Comparison of ENCODE assay signal across 9 mouse cellular contexts in genomic region chr15:97970299-97970698, GRCm38 (mm10). TPM values are rescaled to one million over a fixed set of nuclear protein-coding genes. Genes with fewer than 3 reads are reported as not detected.
DNase-seq lines count a peak whose midpoint lies in the region; ATAC-seq and TF ChIP-seq lines count a peak whose summit lies in the region.
"Had no signal": no experiment of that assay in that cellular context is flagged by ENCODE, and none has a peak within 500 bp of the region (broad histone marks: within the 10 kb centered on the region; RNA-seq: fewer than 3 reads in every experiment).

No protein-coding gene starts in this region.

- H3K4me2 ChIP-seq in liver, embryonic 11.5 days = no peak overlapping the region

- H3K79me2 ChIP-seq in liver, adult 2 months (ENCODE audit: control insufficient read depth, insufficient read depth, low read length) = no peaks in the 10 kb centered on the region

- no peak for TF ChIP-seq POLR2A in liver, adult 2 months (IDR thresholded peaks at IDR 0.05; ENCODE audit: extremely low read depth, insufficient read depth, low read length)

- ATAC-seq in cerebellum, adult (ENCODE audit: insufficient number of reproducible peaks, low FRiP score, low TSS enrichment) = 0 out of 2 replicates have a peak, but pooled peaks have one; percentile 8
- no peak for ATAC-seq in liver, embryonic 11.5 days (replicated peaks; ENCODE audit: low FRiP score)
- peak; percentile 71 for ATAC-seq in common myeloid progenitor, adult 5-6 weeks (replicated peaks; ENCODE audit: low read depth, poor library complexity, severe bottlenecking)

- 62% methylated on average over 6 of the region's 6 CpGs for WGBS in liver, adult 2 months
- WGBS in liver, embryonic 11.5 days = 44% methylated on average over 6 of the region's 6 CpGs

- no peaks in the 10 kb centered on the region for H3K27me3 ChIP-seq in liver, adult 2 months (ENCODE audit: control insufficient read depth, insufficient read depth, low read length)
- no peaks in the 10 kb centered on the region for H3K27me3 ChIP-seq in liver, embryonic 11.5 days (replicated peaks; ENCODE audit: control insufficient read depth, insufficient read depth, low read length)

- peak; percentile 74 for TF ChIP-seq CTCF in liver, adult 2 months (IDR thresholded peaks at IDR 0.05; ENCODE audit: low read depth, low read length)

- H3K36me3 ChIP-seq in liver, adult 2 months (ENCODE audit: control insufficient read depth, insufficient read depth, low read length) = no peaks in the 10 kb centered on the region
- no peaks in the 10 kb centered on the region for H3K36me3 ChIP-seq in liver, embryonic 11.5 days (ENCODE audit: control insufficient read depth, insufficient read depth, low read length)

- H3K4me1 ChIP-seq in liver, adult 2 months (ENCODE audit: control insufficient read depth, insufficient read depth, low read length) = no peaks in the 10 kb centered on the region
- no peaks in the 10 kb centered on the region for H3K4me1 ChIP-seq in liver, embryonic 11.5 days (replicated peaks; ENCODE audit: control insufficient read depth, insufficient read depth, low read length)

- DNase-seq in cerebellum, adult 9-11 months = no peak
- DNase-seq in liver, adult 2 months (ENCODE audit: extremely low read depth, low read depth, low spot score) = peak; percentile 3
- DNase-seq in liver, embryonic 11.5 days (ENCODE audit: low spot score) = no peak
- DNase-seq in lung, postnatal 14 days = peak; percentile 19
- no peak for DNase-seq in gastrocnemius, adult 18-20 months (ENCODE audit: low spot score)
- DNase-seq in urinary bladder, adult 18-20 months (ENCODE audit: low spot score in 2 of 2) = no peak

- no peaks in the 10 kb centered on the region for H3K9me3 ChIP-seq in liver, embryonic 11.5 days (ENCODE audit: control insufficient read depth, low read length)
- H3K9me3 ChIP-seq: G1E had no signal

- no peak overlapping the region for H3K9ac ChIP-seq in liver, adult 2 months (ENCODE audit: low read depth, low read length)
- H3K9ac ChIP-seq in liver, embryonic 11.5 days (ENCODE audit: low read depth, low read length) = no peak overlapping the region

- no peak overlapping the region for H3K4me3 ChIP-seq in liver, adult 2 months (ENCODE audit: insufficient read depth, low read depth, low read length)
- no peak overlapping the region for H3K4me3 ChIP-seq in liver, embryonic 11.5 days (ENCODE audit: low read depth, low read length)

- H3K27ac ChIP-seq in liver, adult 2 months (replicated peaks; ENCODE audit: insufficient read depth, low read depth, low read length) = no peak overlapping the region
- no peak overlapping the region for H3K27ac ChIP-seq in liver, embryonic 11.5 days (ENCODE audit: low read depth, low read length)

RNA-seq across cellular contexts. Expression of gene Tmem106c, which starts 6.3 kb away (rescaled TPM):
- total RNA-seq in liver, adult 2 months (2014; rRNA removed) = 11.2 and 13.2 TPM in 2 replicates
- 30.9 and 33.7 TPM in 2 replicates for polyA plus RNA-seq in liver, adult 2 months (2012; rRNA removed)
- polyA plus RNA-seq in liver, embryonic 11.5 days (2014; fragmentation: Nextera tagmentation; extraction: Ambion mirVana) = 25.7 and 28.0 TPM in 2 replicates
- 26.4 and 40.0 TPM in 2 replicates for total RNA-seq in common myeloid progenitor, adult 5-6 weeks (2017)
- total RNA-seq in gastrocnemius, adult 18-20 months (2021) = 1 to 10 TPM; 5.8 to 7.4 TPM

RNA-seq across cellular contexts. Expression of gene Col2a1, which starts 34.2 kb away (rescaled TPM):
- total RNA-seq in liver, adult 2 months (2014; rRNA removed) = not detected in 2 replicates
- polyA plus RNA-seq in liver, adult 2 months (2012; rRNA removed) = not detected in 2 replicates
- 6.5 and 7.0 TPM in 2 replicates for polyA plus RNA-seq in liver, embryonic 11.5 days (2014; fragmentation: Nextera tagmentation; extraction: Ambion mirVana)
- 0.09 TPM in 1 of 2 replicates, not detected in the other for total RNA-seq in common myeloid progenitor, adult 5-6 weeks (2017)
- under 1 TPM; 0.19 to 0.37 TPM for total RNA-seq in gastrocnemius, adult 18-20 months (2021)
- polyA plus RNA-seq: G1E had no signal

RNA-seq across cellular contexts. Expression of gene Vdr, which starts 59.9 kb away (rescaled TPM):
- total RNA-seq in liver, adult 2 months (2014; rRNA removed) = under 0.01 and 0.09 TPM in 2 replicates
- polyA plus RNA-seq in liver, adult 2 months (2012; rRNA removed) = 0.04 TPM in 2 replicates
- polyA plus RNA-seq in liver, embryonic 11.5 days (2014; fragmentation: Nextera tagmentation; extraction: Ambion mirVana) = 0.96 and 1.2 TPM in 2 replicates
- 3.0 and 3.5 TPM in 2 replicates for total RNA-seq in common myeloid progenitor, adult 5-6 weeks (2017)
- total RNA-seq in gastrocnemius, adult 18-20 months (2021) = under 1 TPM; 0.09 TPM

Comparison
In these comparisons a context has a peak if more than half of its experiments do, and no peak if none do; other contexts are left out.
1. DNase-seq: peak in liver, adult 2 months (single experiment) and lung, postnatal 14 days (single experiment); none in cerebellum, adult 9-11 months (single experiment), liver, embryonic 11.5 days (single experiment), gastrocnemius, adult 18-20 months (single experiment) and urinary bladder, adult 18-20 months (0 of 2).